Mouse (Mus musculus) E14TG2a.4 (cell line): ENCODE measurements around the gene Vwa5b2.

Experiments used
- CTCF ChIP-seq: conservative IDR thresholded peaks from 2 replicates; pipeline ENCODE4 v1.5.1; 2014; ENCODE audit warnings: low read length
- POU5F1 ChIP-seq: IDR thresholded peaks from 2 replicates; pipeline ENCODE4 v1.6.1; 2014; ENCODE audit warnings: low read length, borderline replicate concordance

GRCm38 (mm10) chr16:20589366-20589938, at the start of gene Vwa5b2:
- TF ChIP-seq CTCF (no peak), POU5F1 (no peak)
